Mouse (Mus musculus) adrenal gland, postnatal 4 days (tissue): ENCODE measurements around the gene Ppib. TPM values are rescaled to one million over a fixed set of nuclear protein-coding genes. Genes with fewer than 3 reads are reported as not detected.
A peak's percentile ranks its signal among the peaks of the same experiment; 100 is the strongest.

Experiments used
- DNase-seq, 2 experiments: peaks; one replicate each; pipeline ENCODE4 v3.0.0; 2021 to 2022; ENCODE audit warnings: low spot score in 2 of 2, mixed read lengths in 2 of 2
- total RNA-seq, 2 experiments: library from RNA; stranded (reverse); gene quantifications; 2 replicates each; pipeline ENCODE4 v1.2.3; 2021

The Ppib gene
- total RNA-seq, 2 experiments from 2014 or later, result 441 to 449 TPM

GRCm38 (mm10) chr9:66070151-66070550 lies 10.1 kb downstream of the Ppib start:
- DNase-seq, result no peak

GRCm38 (mm10) chr9:66072754-66073153 lies 12.7 kb downstream of the Ppib start:
- no peak for DNase-seq

GRCm38 (mm10) chr9:66078072-66078471 lies 18.1 kb downstream of the Ppib start:
- DNase-seq, result no peak

GRCm38 (mm10) chr9:66078493-66078892 lies 18.5 kb downstream of the Ppib start:
- no peak for DNase-seq

GRCm38 (mm10) chr9:66080804-66081459 lies 20.9 kb downstream of the Ppib start:
- no peak for DNase-seq

- no peak for DNase-seq
Observed at GRCm38 (mm10) chr9:66081999-66082398, 22.0 kb downstream of the Ppib start.

GRCm38 (mm10) chr9:66084171-66084570 lies 24.1 kb downstream of the Ppib start:
- DNase-seq, result no peak

- no peak for DNase-seq
Observed at GRCm38 (mm10) chr9:66087062-66087461, 27.0 kb downstream of the Ppib start.

GRCm38 (mm10) chr9:66088411-66088810 lies 28.4 kb downstream of the Ppib start:
- DNase-seq, result peak in 1 of 2 experiments; percentile 44

- no peak for DNase-seq
Observed at GRCm38 (mm10) chr9:66090593-66091244, 30.7 kb downstream of the Ppib start.

GRCm38 (mm10) chr9:66091327-66092231 lies 31.6 kb downstream of the Ppib start:
- no peak for DNase-seq

GRCm38 (mm10) chr9:66092664-66093063 lies 32.6 kb downstream of the Ppib start:
- DNase-seq, result no peak

GRCm38 (mm10) chr9:66101577-66101976 lies 41.6 kb downstream of the Ppib start:
- DNase-seq, result no peak

GRCm38 (mm10) chr9:66102668-66103067 lies 42.6 kb downstream of the Ppib start:
- DNase-seq, result no peak

GRCm38 (mm10) chr9:66104601-66105000 lies 44.6 kb downstream of the Ppib start:
- no peak for DNase-seq

GRCm38 (mm10) chr9:66105168-66105567 lies 45.1 kb downstream of the Ppib start:
- DNase-seq, result no peak

- DNase-seq, result no peak
Observed at GRCm38 (mm10) chr9:66109574-66109973, 49.6 kb downstream of the Ppib start.

- no peak for DNase-seq
Observed at GRCm38 (mm10) chr9:66110126-66110525, 50.1 kb downstream of the Ppib start.

GRCm38 (mm10) chr9:66110611-66111379 lies 50.8 kb downstream of the Ppib start:
- no peak for DNase-seq

- DNase-seq, result no peak
Observed at GRCm38 (mm10) chr9:66114341-66114740, 54.3 kb downstream of the Ppib start.
